Mouse (Mus musculus): ENCODE measurements at regions not wholly inside any gene's neighbourhood (a gene's known extent, or its start where the extent isn't known, plus 50 kb on each side); places are given as distances from the start of the nearest gene placed in this dataset.
"Not testable (repeated sequence)": the region's sequence is repeated elsewhere in the genome, so short reads cannot be mapped to it uniquely, and the experiment has no call there.

DNA sequence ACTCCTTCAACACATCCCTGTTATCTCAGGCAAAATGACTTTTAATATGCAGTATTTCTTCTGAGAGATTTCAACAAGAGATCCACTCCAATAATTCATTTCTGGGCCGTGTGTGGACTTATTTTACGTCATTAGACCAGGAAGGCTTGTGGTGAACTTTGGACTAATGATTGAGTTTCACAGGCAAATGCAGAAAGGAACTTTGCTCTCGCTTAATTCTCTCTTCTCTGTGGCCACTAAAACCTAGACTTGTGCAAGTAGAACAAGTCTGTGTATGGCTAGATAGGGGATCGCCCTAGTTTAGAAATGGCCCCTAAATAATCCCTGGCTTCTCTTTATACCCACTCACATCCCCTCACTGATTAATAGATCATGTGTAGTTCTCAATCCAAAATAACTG lies 50.6 kb upstream of the Ppp1r12a start:
- Histone ChIP-seq H3K4me2 (ENCODE audit: low read depth, low read length) (no peak overlapping the region), H3K9ac (ENCODE audit: low read length) (no peak overlapping the region), H3K27me3 (ENCODE audit: control insufficient read depth, insufficient read depth, low read length) (no peaks in the 10 kb centered on the region), H3K27ac (ENCODE audit: low read length) (no peak overlapping the region), H3K9me3 (replicated peaks; ENCODE audit: control insufficient read depth, low read length) (no peaks in the 10 kb centered on the region), H3K36me3 (ENCODE audit: control insufficient read depth, insufficient read depth, low read length) (no peaks in the 10 kb centered on the region), H3K4me1 (ENCODE audit: control insufficient read depth, insufficient read depth, low read length) (peaks cover 7% of the 10 kb centered on the region; the same call in 1 of the 2 replicates), H3K4me3 (replicated peaks; ENCODE audit: low read length) (no peak overlapping the region)
- ATAC-seq (ENCODE audit: insufficient read depth, low FRiP score), result no peak
- 73% methylated on average over 4 of the region's 4 CpGs for WGBS

GRCm38 (mm10) chr10:108110891-108111290 lies 51.1 kb upstream of the Ppp1r12a start:
- Histone ChIP-seq H3K4me1 (ENCODE audit: control insufficient read depth, insufficient read depth, low read length) (peaks cover 7% of the 10 kb centered on the region; the same call in 1 of the 2 replicates), H3K27me3 (ENCODE audit: control insufficient read depth, insufficient read depth, low read length) (no peaks in the 10 kb centered on the region), H3K4me3 (replicated peaks; ENCODE audit: low read length) (no peak overlapping the region), H3K27ac (ENCODE audit: low read length) (no peak overlapping the region), H3K9ac (ENCODE audit: low read length) (no peak overlapping the region), H3K4me2 (ENCODE audit: low read depth, low read length) (no peak overlapping the region), H3K9me3 (replicated peaks; ENCODE audit: control insufficient read depth, low read length) (no peaks in the 10 kb centered on the region), H3K36me3 (ENCODE audit: control insufficient read depth, insufficient read depth, low read length) (no peaks in the 10 kb centered on the region)
- no peak for ATAC-seq (ENCODE audit: insufficient read depth, low FRiP score)
- WGBS, result 79% methylated on average over 7 of the region's 7 CpGs

DNA sequence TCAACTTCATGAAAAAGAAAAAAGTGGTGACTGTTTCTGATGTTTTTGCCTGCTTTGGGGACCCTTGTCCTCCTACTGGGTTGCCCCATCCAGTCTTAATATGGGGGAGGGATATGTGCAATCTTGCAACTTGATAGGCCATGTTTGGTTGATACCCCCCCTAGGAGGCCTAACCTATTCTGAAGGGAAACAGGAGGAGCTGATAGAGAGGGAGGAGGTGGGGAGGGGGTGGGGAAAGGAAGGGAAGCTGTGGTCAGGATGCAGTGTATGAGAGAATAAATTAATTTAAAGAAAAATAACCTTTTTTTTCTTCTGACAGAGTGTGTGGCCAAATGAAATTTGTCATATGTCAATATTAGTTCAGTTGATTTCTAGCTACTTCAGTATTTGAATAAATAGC lies 51.8 kb upstream of the Ppp1r12a start:
- Histone ChIP-seq H3K4me3 (replicated peaks; ENCODE audit: low read length) (no peak overlapping the region), H3K36me3 (ENCODE audit: control insufficient read depth, insufficient read depth, low read length) (no peaks in the 10 kb centered on the region), H3K9ac (ENCODE audit: low read length) (no peak overlapping the region), H3K9me3 (replicated peaks; ENCODE audit: control insufficient read depth, low read length) (no peaks in the 10 kb centered on the region), H3K27ac (ENCODE audit: low read length) (no peak overlapping the region), H3K4me2 (ENCODE audit: low read depth, low read length) (no peak overlapping the region), H3K27me3 (ENCODE audit: control insufficient read depth, insufficient read depth, low read length) (no peaks in the 10 kb centered on the region), H3K4me1 (ENCODE audit: control insufficient read depth, insufficient read depth, low read length) (peaks cover 7% of the 10 kb centered on the region; the same call in 1 of the 2 replicates)
- no peak for ATAC-seq (ENCODE audit: insufficient read depth, low FRiP score)

DNA sequence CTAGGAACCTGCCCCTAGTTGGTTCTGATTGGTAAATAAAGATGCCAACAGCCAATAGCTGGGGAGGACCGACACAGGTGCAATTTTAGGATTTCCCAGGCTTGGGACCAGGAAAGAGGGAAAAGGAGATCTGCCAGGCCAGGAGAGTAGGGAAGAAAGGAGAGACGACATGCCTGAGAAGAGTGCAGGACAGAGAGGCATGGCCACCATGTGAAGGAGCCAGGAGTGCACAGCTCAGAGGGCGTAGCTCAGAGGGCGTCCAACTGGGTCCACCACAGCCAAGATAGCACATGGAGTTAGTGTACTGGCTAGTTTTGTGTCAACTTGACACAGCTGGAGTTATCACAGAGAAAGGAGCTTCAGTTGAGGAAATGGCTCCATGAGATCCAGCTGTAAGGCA lies 53.5 kb upstream of the Ppp1r12a start:
- not testable (repeated sequence) for H3K36me3 ChIP-seq (ENCODE audit: control insufficient read depth, insufficient read depth, low read length); H3K27ac ChIP-seq (ENCODE audit: low read length); H3K4me2 ChIP-seq (ENCODE audit: low read depth, low read length); H3K4me1 ChIP-seq (ENCODE audit: control insufficient read depth, insufficient read depth, low read length); H3K4me3 ChIP-seq (replicated peaks; ENCODE audit: low read length); ATAC-seq (ENCODE audit: insufficient read depth, low FRiP score); H3K9me3 ChIP-seq (replicated peaks; ENCODE audit: control insufficient read depth, low read length); H3K27me3 ChIP-seq (ENCODE audit: control insufficient read depth, insufficient read depth, low read length); H3K9ac ChIP-seq (ENCODE audit: low read length)
- 79% methylated on average over 4 of the region's 4 CpGs for WGBS

DNA sequence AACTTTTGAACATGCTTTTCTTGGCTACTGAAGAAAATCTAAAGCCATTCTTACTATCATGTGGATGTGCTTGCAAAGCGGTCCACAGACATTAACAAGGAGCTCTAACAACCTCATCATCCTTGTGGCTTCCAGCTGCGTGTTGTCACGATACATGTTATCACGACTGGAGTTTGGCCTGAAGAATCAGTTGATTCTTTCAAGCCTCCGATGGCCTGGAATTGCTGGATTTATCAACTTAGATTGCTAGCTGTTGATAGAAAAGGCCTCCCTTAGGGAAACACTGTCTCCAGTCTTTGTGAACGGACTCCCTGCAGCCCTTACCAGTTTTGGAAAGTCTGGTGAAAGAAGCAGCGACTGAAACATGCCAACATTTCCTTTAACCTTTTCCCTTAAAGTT lies 60.5 kb upstream of the Ppp1r12a start:
- Histone ChIP-seq H3K4me2 (ENCODE audit: low read depth, low read length) (no peak overlapping the region), H3K27ac (ENCODE audit: low read length) (no peak overlapping the region), H3K36me3 (ENCODE audit: control insufficient read depth, insufficient read depth, low read length) (no peaks in the 10 kb centered on the region), H3K4me3 (replicated peaks; ENCODE audit: low read length) (no peak overlapping the region), H3K27me3 (ENCODE audit: control insufficient read depth, insufficient read depth, low read length) (no peaks in the 10 kb centered on the region), H3K9me3 (replicated peaks; ENCODE audit: control insufficient read depth, low read length) (no peaks in the 10 kb centered on the region), H3K9ac (ENCODE audit: low read length) (no peak overlapping the region), H3K4me1 (ENCODE audit: control insufficient read depth, insufficient read depth, low read length) (no peaks in the 10 kb centered on the region)
- ATAC-seq (ENCODE audit: insufficient read depth, low FRiP score), result no peak
- 58% methylated on average over 7 of the region's 7 CpGs for WGBS

- WGBS, result 67% methylated on average over 2 of the region's 2 CpGs
- no peaks in the 10 kb centered on the region for H3K27me3 ChIP-seq (ENCODE audit: control insufficient read depth, insufficient read depth, low read length)
- no peak for ATAC-seq (ENCODE audit: insufficient read depth, low FRiP score)
- no peak overlapping the region for H3K27ac ChIP-seq (ENCODE audit: low read length)
- no peaks in the 10 kb centered on the region for H3K9me3 ChIP-seq (replicated peaks; ENCODE audit: control insufficient read depth, low read length)
- H3K4me3 ChIP-seq (replicated peaks; ENCODE audit: low read length), result no peak overlapping the region
- no peak overlapping the region for H3K9ac ChIP-seq (ENCODE audit: low read length)
- H3K4me2 ChIP-seq (ENCODE audit: low read depth, low read length), result no peak overlapping the region
- H3K36me3 ChIP-seq (ENCODE audit: control insufficient read depth, insufficient read depth, low read length), result no peaks in the 10 kb centered on the region
- H3K4me1 ChIP-seq (ENCODE audit: control insufficient read depth, insufficient read depth, low read length), result peaks cover 10% of the 10 kb centered on the region; the same call in 1 of the 2 replicates
Observed at GRCm38 (mm10) chr10:108093043-108093442, 69.0 kb upstream of the Ppp1r12a start.

DNA sequence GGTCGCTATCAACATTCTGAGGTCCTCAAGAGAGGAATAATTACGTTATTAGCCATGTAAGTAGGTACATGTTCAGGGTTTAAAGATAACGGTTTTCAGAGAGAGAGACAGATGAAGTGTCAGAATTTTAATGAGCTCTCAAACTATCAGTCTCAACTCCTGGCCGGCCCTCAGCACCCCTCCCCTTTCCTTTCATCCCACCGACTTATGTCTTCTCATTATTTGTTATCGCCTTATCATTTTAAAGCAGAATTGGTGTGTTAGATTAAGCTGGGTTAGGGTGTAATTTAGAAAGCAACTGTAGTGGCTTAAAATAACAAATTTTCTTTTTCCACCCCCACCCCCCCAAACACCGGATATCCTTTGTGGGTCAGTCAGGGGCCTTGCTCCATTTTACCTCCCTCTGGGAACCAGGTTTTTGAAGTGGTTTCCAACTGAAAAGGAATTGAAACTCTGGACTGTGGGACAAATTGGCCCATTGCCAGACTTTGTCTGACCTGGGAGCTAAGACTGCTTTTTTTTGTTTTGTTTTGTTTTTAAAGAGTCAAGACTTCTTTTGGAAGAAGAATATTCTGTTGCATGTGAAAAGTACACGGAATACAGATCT lies 72.5 kb upstream of the Ppp1r12a start:
- Histone ChIP-seq H3K4me2 (ENCODE audit: low read depth, low read length) (no peak overlapping the region), H3K27ac (ENCODE audit: low read length) (no peak overlapping the region; the same call in 1 of the 2 replicates), H3K9ac (ENCODE audit: low read length) (no peak overlapping the region), H3K4me3 (replicated peaks; ENCODE audit: low read length) (no peak overlapping the region), H3K36me3 (ENCODE audit: control insufficient read depth, insufficient read depth, low read length) (no peaks in the 10 kb centered on the region), H3K9me3 (replicated peaks; ENCODE audit: control insufficient read depth, low read length) (no peaks in the 10 kb centered on the region), H3K4me1 (ENCODE audit: control insufficient read depth, insufficient read depth, low read length) (peaks cover 10% of the 10 kb centered on the region; the same call in 1 of the 2 replicates), H3K27me3 (ENCODE audit: control insufficient read depth, insufficient read depth, low read length) (no peaks in the 10 kb centered on the region)
- 53% methylated on average over 8 of the region's 8 CpGs for WGBS
- ATAC-seq (ENCODE audit: insufficient read depth, low FRiP score), result no peak

- ATAC-seq (ENCODE audit: insufficient read depth, low FRiP score), result peak; percentile 79; the same call in 1 of the 2 replicates
- Histone ChIP-seq H3K4me1 (ENCODE audit: control insufficient read depth, insufficient read depth, low read length) (peaks cover 10% of the 10 kb centered on the region; the same call in 1 of the 2 replicates), H3K27me3 (ENCODE audit: control insufficient read depth, insufficient read depth, low read length) (no peaks in the 10 kb centered on the region), H3K9ac (ENCODE audit: low read length) (no peak overlapping the region), H3K27ac (ENCODE audit: low read length) (peak overlapping the region; percentile 64), H3K36me3 (ENCODE audit: control insufficient read depth, insufficient read depth, low read length) (no peaks in the 10 kb centered on the region), H3K4me3 (replicated peaks; ENCODE audit: low read length) (no peak overlapping the region), H3K4me2 (ENCODE audit: low read depth, low read length) (peak overlapping the region; percentile 37), H3K9me3 (replicated peaks; ENCODE audit: control insufficient read depth, low read length) (no peaks in the 10 kb centered on the region)
- 42% methylated on average over 8 of the region's 8 CpGs for WGBS
Observed at GRCm38 (mm10) chr10:108088883-108089282, 73.1 kb upstream of the Ppp1r12a start.

DNA sequence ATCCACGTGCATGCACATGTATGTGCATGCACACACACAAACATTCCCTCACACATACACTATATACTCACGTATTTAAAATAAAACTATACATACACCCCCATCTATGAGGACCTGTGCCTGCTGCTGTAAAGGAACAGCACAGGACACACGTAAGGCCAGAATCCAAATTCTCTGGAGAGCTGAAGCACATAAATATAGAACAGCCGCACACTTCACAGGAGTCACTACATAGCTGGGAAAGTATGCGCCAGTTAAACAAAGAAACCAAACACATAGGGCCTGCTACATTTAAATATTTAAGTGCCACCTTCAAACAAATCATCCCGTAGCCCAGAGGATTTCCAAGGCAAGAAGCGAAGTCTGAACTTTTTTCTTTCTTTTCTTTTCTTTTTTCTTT lies 73.8 kb upstream of the Ppp1r12a start:
- Histone ChIP-seq H3K9me3 (replicated peaks; ENCODE audit: control insufficient read depth, low read length) (no peaks in the 10 kb centered on the region), H3K9ac (ENCODE audit: low read length) (no peak overlapping the region), H3K4me1 (ENCODE audit: control insufficient read depth, insufficient read depth, low read length) (peaks cover 10% of the 10 kb centered on the region; the same call in 1 of the 2 replicates), H3K4me3 (replicated peaks; ENCODE audit: low read length) (no peak overlapping the region), H3K4me2 (ENCODE audit: low read depth, low read length) (peak overlapping the region; percentile 37), H3K36me3 (ENCODE audit: control insufficient read depth, insufficient read depth, low read length) (no peaks in the 10 kb centered on the region), H3K27ac (ENCODE audit: low read length) (peak overlapping the region; percentile 64; the same call in 1 of the 2 replicates), H3K27me3 (ENCODE audit: control insufficient read depth, insufficient read depth, low read length) (no peaks in the 10 kb centered on the region)
- 42% methylated on average over 7 of the region's 7 CpGs for WGBS
- peak; percentile 81 for ATAC-seq (ENCODE audit: insufficient read depth, low FRiP score)

Measured in stomach, embryonic 16.5 days (tissue).